Mouse (Mus musculus): ENCODE results near the gene Arhgef40.

DNA sequence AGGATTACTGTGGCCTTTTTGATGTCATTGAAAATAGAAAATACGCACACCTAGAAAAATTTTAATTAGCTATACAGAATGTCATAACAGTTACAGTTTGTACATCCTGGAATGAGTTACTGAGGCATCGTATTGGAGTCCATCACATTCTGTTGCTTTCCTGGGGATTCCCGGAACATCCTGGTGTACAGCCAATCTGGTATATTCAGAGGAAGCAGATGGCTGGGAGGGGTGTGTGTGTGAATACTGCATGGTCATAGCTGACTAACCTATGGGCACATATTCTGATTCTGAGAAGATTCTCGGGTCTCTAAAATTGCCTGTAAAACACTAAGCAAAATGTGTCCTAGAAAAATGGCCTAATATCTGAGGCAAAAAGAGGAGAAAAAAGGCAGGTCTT, 27.6 kb downstream of the Arhgef40 start:
- TF ChIP-seq POLR2A (IDR thresholded peaks at IDR 0.05; ENCODE audit: low read depth, low read length) (no peak), CTCF (IDR thresholded peaks at IDR 0.05; ENCODE audit: borderline replicate concordance, insufficient read depth, low read length) (no peak)

Measured in embryonic fibroblast, embryonic 13.5 days (primary cell).